Mouse (Mus musculus) stomach, embryonic 14.5 days (tissue): ENCODE measurements around the gene Capzb. TPM values are rescaled to one million over a fixed set of nuclear protein-coding genes. Genes with fewer than 3 reads are reported as not detected.
A peak's percentile ranks its signal among the peaks of the same experiment; 100 is the strongest.

ENCODE experiments used
- ATAC-seq: fragments of 200-750 bp; cut with Nextera tagmentation; 2 replicates; pipeline ENCODE4 v1.8.0; 2017; ENCODE audit warnings: low read depth, moderate TSS enrichment; ENCODE audit not compliant: insufficient number of reproducible peaks, insufficient read depth, low FRiP score
- H3K27ac ChIP-seq: fragments of 300-500 bp; sonication (generic); 2 replicates; pipeline ENCODE4 v1.5.1; 2014; ENCODE audit warnings: mild to moderate bottlenecking, low read length, moderate library complexity, mixed read lengths
- H3K27me3 ChIP-seq: fragments of 300-500 bp; sonication (generic); 2 replicates; pipeline ENCODE4 v1.6.1; 2014; ENCODE audit warnings: low read length, control low read depth, mixed read lengths; ENCODE audit not compliant: control insufficient read depth, insufficient read depth
- H3K36me3 ChIP-seq: fragments of 300-500 bp; sonication (generic); 2 replicates; pipeline ENCODE4 v1.6.1; 2014; ENCODE audit warnings: mild to moderate bottlenecking, control low read depth, low read length, moderate library complexity, mixed read lengths; ENCODE audit not compliant: control insufficient read depth, insufficient read depth
- H3K4me1 ChIP-seq: fragments of 300-500 bp; sonication (generic); 2 replicates; pipeline ENCODE4 v1.6.1; 2014; ENCODE audit warnings: low read length, control low read depth, mixed read lengths; ENCODE audit not compliant: control insufficient read depth, insufficient read depth
- H3K4me2 ChIP-seq: fragments of 300-500 bp; sonication (generic); replicated peaks from 2 replicates; pipeline ENCODE4 v1.6.1; 2014; ENCODE audit warnings: low read depth, low read length, control low read depth
- H3K4me3 ChIP-seq: fragments of 300-500 bp; sonication (generic); 2 replicates; pipeline ENCODE4 v1.5.1; 2014; ENCODE audit warnings: low read depth, low read length, control low read depth
- H3K9ac ChIP-seq: fragments of 300-500 bp; sonication (generic); replicated peaks from 2 replicates; pipeline ENCODE4 v1.6.1; 2014; ENCODE audit warnings: low read depth, mild to moderate bottlenecking, control low read depth, low read length, moderate library complexity, mixed read lengths
- H3K9me3 ChIP-seq: fragments of 300-500 bp; sonication (generic); 2 replicates; pipeline ENCODE4 v1.6.1; 2016; ENCODE audit warnings: low read depth, low read length, control low read depth; ENCODE audit not compliant: control insufficient read depth
- WGBS: fragments of 180-500 bp; shearing (Covaris S2); extraction: QIAGEN DNeasy Blood & Tissue Kit; methylation state at CpG from one replicate; pipeline ENCODE4 v1.1.7; 2014; 5-methylcytosine and 5-hydroxymethylcytosine counted together
- polyA plus RNA-seq: library from polyadenylated mRNA; unstranded; fragments of >200 nt; fragmentation: Nextera tagmentation; extraction: Ambion mirVana; gene quantifications from 2 replicates; pipeline ENCODE4 v1.2.1, GENCODE M21; 2014

Capzb gene
- polyA plus RNA-seq, 1 experiment from 2014 or later, result 280 TPM

DNA sequence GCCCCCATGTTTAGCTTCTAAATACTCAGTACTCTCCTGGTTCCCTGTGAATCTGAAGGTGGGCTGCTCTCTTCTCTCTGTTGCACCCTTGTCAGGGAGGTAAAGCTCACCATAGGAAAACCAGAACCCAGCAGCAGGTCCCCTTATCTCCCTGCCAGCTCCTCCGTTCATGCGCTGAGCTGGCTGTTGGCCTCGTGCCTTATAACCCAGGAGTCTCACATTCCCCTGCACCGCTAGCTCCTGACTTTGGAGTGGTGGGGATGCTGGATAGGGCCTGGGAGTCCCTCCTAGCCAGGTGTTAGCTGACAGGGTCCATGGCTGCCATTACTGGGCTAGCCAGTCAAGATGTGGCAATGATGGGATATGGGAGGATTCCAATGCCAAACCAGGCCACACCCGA, 93.5 kb downstream of the Capzb start:
- ATAC-seq, result no peak
- Histone ChIP-seq H3K36me3 (peaks cover 65% of the 10 kb centered on the region), H3K4me1 (0 out of 2 replicates have a peak, but pooled peaks cover 3% of the 10 kb centered on the region), H3K27ac (no peak overlapping the region), H3K4me2 (no peak overlapping the region), H3K9me3 (no peaks in the 10 kb centered on the region), H3K4me3 (no peak overlapping the region), H3K9ac (no peak overlapping the region), H3K27me3 (no peaks in the 10 kb centered on the region)
- 86% methylated on average over 5 of the region's 5 CpGs for WGBS

DNA sequence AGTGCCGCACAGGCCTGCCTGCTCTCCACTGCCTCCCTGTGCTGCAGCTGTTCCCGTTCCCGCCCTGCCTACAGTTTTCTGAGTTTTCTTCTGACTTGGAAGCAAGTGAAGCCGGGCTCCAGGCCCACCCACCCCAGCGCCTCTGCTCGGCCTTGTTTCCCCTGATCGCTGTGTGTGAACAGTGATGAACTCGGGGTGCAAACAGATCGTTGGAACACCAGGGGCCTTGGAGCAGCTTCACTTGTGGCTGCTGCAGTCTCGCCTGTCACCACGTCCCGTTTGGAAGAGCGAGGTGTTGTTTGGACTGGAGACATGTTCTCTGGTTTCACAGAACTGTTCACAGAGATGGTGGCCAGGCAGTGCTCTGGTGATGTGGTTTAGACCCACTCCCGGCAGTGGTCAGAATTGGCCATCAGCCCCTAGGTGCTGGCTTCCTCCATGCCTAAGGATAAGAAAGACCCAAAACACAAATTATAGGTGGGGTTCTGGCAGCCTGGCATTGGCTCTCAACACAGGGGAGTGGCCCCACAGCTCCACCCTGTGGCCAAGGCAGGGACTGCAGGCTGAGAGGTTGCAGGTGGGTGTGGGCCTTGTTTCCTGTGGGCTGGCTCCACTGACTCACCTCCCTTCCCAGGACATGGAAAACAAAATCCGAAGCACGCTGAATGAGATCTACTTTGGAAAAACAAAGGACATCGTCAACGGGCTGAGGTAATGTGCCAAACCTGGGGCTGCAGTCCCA, 94.6 kb downstream of the Capzb start:
- peaks cover 63% of the 10 kb centered on the region for H3K36me3 ChIP-seq
- H3K27ac ChIP-seq, result no peak overlapping the region
- peak; percentile 33; the same call in 1 of the 2 replicates for ATAC-seq
- no peak overlapping the region for H3K9ac ChIP-seq
- no peaks in the 10 kb centered on the region for H3K27me3 ChIP-seq
- H3K9me3 ChIP-seq, result no peaks in the 10 kb centered on the region
- H3K4me2 ChIP-seq, result no peak overlapping the region
- WGBS, result 78% methylated on average over 18 of the region's 18 CpGs
- H3K4me3 ChIP-seq, result no peak overlapping the region
- 0 out of 2 replicates have a peak, but pooled peaks cover 3% of the 10 kb centered on the region for H3K4me1 ChIP-seq

DNA sequence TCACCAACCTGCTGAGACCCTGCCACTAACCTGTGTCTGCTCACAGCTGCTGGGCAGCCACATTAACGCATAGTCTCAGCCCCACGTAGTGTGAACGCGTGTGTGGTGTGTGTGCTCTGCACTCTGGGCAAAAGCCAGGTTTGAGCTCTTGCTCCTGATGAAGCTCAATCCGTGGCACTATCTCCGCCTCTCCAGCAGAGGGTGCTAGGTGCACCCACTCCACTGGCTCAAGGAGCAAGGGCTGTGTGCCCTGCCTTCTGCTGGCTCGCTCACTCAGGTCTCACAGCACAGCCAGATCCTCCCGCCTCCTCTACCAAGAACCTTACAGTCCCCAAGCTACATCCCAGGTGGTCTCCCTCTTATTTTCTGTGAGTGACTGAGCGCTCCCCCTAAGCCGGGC, 96.3 kb downstream of the Capzb start:
- H3K4me2 ChIP-seq, result no peak overlapping the region
- H3K36me3 ChIP-seq, result peaks cover 54% of the 10 kb centered on the region
- WGBS, result 73% methylated on average over 10 of the region's 10 CpGs
- no peak overlapping the region for H3K9ac ChIP-seq
- no peak for ATAC-seq
- H3K27me3 ChIP-seq, result no peaks in the 10 kb centered on the region
- no peak overlapping the region for H3K27ac ChIP-seq
- H3K9me3 ChIP-seq, result no peaks in the 10 kb centered on the region
- H3K4me1 ChIP-seq, result no peaks in the 10 kb centered on the region
- H3K4me3 ChIP-seq, result no peak overlapping the region

DNA sequence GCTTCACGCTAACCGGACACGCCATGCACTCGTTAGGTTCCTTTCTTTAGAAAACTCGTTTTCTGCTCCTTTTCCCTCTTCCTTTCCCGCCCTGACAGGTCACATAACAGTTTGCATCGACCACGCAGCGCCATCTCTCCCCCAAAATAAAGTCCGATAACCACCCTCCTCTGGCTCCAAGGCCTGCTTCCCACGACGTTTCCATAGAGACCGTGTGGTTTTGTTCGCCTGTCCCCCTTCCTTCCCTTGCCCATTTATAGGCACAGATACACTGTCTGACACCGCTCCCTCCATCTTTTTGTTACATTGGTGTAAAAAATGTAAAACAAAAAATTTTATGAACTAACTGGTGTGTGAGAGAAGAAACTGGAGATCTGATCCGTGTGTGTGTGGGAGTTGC, 98.4 kb downstream of the Capzb start:
- H3K27ac ChIP-seq, result no peak overlapping the region
- no peaks in the 10 kb centered on the region for H3K27me3 ChIP-seq
- H3K4me2 ChIP-seq, result no peak overlapping the region
- no peak for ATAC-seq
- peaks cover 45% of the 10 kb centered on the region for H3K36me3 ChIP-seq
- no peaks in the 10 kb centered on the region for H3K4me1 ChIP-seq
- H3K9me3 ChIP-seq, result no peaks in the 10 kb centered on the region
- no peak overlapping the region for H3K9ac ChIP-seq
- H3K4me3 ChIP-seq, result no peak overlapping the region
- WGBS, result 84% methylated on average over 16 of the region's 16 CpGs

DNA sequence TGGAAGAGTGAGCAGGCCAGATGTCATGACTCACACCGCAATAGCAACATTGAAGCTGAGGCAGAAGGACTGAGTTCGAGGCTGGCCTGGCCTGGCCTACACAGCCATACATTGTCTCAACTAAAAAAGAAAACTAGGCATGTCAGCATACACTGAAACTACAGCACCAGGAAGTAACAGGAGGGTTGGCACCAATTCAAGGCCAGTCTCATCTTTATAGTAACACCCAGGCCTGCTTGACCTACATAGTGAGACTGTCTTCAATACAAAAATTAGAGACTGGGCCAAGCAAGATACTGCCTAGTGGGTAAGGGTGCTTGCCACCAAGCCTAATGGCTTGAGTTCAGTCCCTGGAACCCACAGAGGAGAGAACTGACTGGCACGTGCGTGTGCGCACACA, 99.3 kb downstream of the Capzb start:
- no peak for ATAC-seq
- no peaks in the 10 kb centered on the region for H3K27me3 ChIP-seq
- H3K9me3 ChIP-seq, result no peaks in the 10 kb centered on the region
- no peaks in the 10 kb centered on the region for H3K4me1 ChIP-seq
- 94% methylated on average over 5 of the region's 5 CpGs for WGBS
- no peak overlapping the region for H3K4me2 ChIP-seq
- H3K4me3 ChIP-seq, result no peak overlapping the region
- H3K36me3 ChIP-seq, result peaks cover 43% of the 10 kb centered on the region
- H3K9ac ChIP-seq, result no peak overlapping the region
- H3K27ac ChIP-seq, result no peak overlapping the region

DNA sequence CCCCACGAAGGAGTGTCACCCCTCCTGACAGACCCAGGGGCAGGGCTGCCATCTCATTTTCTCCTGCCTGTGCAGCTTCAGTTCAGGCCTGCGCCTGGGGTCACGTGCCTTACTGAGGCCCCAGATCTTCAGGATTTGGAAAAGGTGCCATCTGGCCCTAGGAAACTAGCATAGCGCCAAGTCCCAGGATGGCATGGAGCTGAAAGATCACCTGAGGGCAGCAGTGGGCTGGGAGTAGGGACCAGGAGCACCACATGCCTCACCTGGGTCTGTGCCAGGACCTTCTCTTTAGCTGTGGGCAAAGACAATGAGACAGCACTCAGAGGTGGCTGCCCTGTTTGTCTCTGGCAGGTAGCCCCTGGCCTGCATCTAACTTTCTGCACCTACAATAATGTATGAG, 104.9 kb downstream of the Capzb start:
- no peak for ATAC-seq
- H3K27me3 ChIP-seq, result no peaks in the 10 kb centered on the region

DNA sequence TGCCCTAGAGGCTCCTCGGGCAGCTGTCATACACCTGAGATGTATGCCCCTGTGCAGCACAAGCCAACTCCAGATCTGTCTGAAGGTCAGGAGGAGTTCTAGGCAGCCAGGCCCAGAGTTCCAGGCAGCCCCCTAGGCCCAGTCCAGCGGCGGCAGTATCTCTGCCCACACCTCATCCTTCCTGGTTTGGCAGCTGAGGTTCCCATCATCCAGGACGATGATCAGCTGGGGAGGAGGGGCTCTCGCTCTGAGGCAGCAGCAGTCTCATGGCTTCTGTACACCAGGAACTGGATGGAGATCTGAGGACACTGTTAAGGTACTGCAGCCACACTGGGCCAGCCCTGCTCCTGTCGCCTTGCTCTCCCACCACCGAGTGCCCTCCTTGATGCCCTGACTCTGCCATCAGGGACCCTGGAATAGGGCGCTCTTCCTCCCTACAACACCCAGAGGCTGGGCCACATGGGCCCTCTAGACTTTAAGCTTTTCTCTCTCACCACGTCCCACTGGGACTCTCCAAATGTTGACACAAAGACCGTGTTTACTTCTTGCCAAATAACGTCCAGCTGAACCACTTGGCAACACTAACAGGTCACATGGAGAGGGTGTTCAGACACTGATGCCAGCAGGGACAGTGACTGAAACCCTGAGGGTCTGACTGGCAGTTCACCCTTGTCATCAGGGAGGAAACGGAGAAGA, 106.1 kb downstream of the Capzb start:
- no peak overlapping the region for H3K9ac ChIP-seq
- H3K27me3 ChIP-seq, result no peaks in the 10 kb centered on the region
- H3K4me2 ChIP-seq, result no peak overlapping the region
- 72% methylated on average over 12 of the region's 12 CpGs for WGBS
- no peaks in the 10 kb centered on the region for H3K9me3 ChIP-seq
- H3K4me3 ChIP-seq, result no peak overlapping the region
- H3K4me1 ChIP-seq, result no peaks in the 10 kb centered on the region
- ATAC-seq, result no peak
- no peak overlapping the region for H3K27ac ChIP-seq
- H3K36me3 ChIP-seq, result peaks cover 7% of the 10 kb centered on the region; the same call in 1 of the 2 replicates

More for the DNA sequence above, 104.9 kb downstream of the Capzb start:
- no peaks in the 10 kb centered on the region for H3K4me1 ChIP-seq
- no peaks in the 10 kb centered on the region for H3K9me3 ChIP-seq
- H3K4me2 ChIP-seq, result no peak overlapping the region
- H3K36me3 ChIP-seq, result peaks cover 7% of the 10 kb centered on the region; the same call in 1 of the 2 replicates
- no peak overlapping the region for H3K9ac ChIP-seq
- no peak overlapping the region for H3K4me3 ChIP-seq
- H3K27ac ChIP-seq, result no peak overlapping the region
- 88% methylated on average over 4 of the region's 4 CpGs for WGBS

DNA sequence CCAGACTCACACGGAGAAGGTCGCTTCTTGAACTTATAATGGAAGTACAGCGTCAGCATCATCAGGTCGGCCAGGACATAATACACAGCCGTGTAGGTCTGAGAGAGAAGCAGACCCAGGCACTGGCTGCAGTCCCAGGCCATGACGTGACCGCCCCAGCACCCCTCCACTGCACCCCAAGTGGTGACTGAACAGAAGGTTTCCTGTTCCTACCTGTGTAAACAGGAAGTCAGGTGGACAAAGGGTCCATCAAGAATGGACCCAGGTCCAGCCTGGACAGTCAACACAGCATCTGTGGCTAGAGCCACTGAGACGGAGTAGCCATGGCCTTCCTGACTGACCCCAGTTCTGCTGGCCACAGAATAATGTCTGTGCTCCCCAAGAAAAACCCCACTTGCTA, 109.1 kb downstream of the Capzb start:
- Histone ChIP-seq H3K27me3 (no peaks in the 10 kb centered on the region), H3K36me3 (peaks cover 10% of the 10 kb centered on the region; the same call in 1 of the 2 replicates), H3K4me2 (no peak overlapping the region), H3K4me1 (no peaks in the 10 kb centered on the region), H3K27ac (no peak overlapping the region), H3K4me3 (no peak overlapping the region), H3K9me3 (no peaks in the 10 kb centered on the region), H3K9ac (no peak overlapping the region)
- ATAC-seq, result no peak
- 84% methylated on average over 8 of the region's 8 CpGs for WGBS
